Mouse (Mus musculus) left cerebral cortex, adult 11 months (tissue): ENCODE measurements at regions not wholly inside any gene's neighbourhood (a gene's known extent, or its start where the extent isn't known, plus 50 kb on each side); places are given as distances from the start of the nearest gene placed in this dataset.

Experiments used
- DNase-seq: peaks from one replicate; pipeline ENCODE4 v3.0.0; 2022; ENCODE audit warnings: low spot score

- DNase-seq: peak; percentile 61
These were observed 374.2 kb upstream of the Fam49b start for GRCm38 (mm10) chr15:64434502-64434901.

GRCm38 (mm10) chr15:64434908-64435307 is 374.6 kb upstream of the Fam49b start:
- DNase-seq: no peak

DNA sequence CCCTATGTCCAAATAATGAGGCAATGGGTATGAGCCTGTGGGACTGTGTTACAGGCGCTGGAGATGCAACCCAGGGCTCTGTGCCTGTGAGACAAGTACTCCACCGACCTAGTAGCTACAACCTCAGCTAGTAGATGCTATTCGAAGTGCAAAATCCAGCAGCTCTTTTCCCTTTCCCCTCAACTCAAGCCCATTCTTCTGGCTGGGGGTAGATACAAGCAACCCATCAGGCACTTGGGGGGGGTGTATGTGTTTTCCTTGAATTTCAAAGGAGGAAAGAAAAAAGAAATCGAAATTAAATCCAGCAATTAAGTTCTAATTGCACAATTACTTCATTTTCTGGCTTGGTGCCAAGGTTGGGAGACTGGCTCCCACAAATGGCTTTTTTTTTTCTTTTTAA is 372.4 kb upstream of the Gm21798 start:
- DNase-seq: no peak

- no peak for DNase-seq
These were observed 371.0 kb upstream of the Gm21798 start for GRCm38 (mm10) chr15:64446411-64447072.

DNA sequence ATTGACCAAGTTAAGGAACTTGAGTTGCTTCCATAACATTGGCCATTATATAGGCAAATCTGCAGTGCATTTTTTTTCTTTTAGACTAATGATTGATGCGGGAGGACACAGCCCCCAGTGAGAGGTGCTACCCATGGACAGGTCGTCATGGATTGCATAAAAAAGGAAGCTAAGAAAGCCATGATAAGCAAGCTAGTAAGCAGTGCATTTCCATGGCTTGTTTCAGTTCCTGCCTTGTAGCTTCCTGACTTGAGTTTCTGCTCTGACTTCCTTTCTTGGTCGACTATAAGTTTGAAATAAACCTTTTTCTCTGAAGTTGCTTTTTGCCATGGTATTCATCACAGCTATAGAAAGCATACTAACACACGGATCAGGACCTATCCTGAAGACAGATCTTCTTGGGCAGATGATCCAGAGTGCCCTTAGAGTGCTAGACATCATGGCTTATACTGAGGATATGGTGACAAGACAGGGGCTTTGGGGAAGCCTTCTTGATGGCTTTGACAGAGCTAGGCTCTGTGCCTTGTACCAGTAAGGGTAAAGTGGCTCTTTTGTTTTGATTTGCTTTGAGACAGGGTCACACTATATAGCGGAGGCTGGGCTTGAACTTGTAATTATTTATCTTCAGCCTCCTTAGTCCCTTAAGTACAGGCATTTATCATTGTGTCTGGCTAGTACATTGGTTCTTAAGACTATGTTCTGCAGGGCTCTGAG is 370.1 kb upstream of the Gm21798 start:
- no peak for DNase-seq

DNA sequence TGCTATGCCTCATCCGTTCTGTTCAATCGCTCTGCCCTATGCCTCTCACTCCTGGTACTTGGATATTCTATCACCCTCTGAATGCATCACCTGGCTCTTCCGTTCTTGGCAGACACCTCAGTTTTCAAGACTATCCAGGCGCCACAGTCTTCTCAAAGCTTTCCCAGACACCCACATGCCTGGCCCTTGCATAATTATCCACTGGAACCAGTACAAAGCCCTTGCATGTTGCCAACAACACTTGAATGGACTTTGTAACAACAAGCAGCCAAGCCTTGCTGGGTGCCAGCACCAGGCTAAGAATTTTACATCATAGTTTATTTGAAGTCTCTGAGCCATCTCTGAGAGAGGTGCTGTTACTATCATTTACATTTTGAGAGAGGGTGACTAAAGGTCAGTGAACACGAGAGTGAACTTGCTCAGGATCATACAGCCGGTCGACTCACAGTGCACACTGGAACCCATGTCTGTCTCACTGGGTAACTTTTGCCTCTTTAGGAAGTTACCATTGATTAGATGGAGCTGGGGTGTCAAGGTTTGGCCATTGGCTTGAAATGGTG is 368.8 kb upstream of the Gm21798 start:
- DNase-seq: peak; percentile 46

- DNase-seq: no peak
These were observed 346.8 kb upstream of the Gm21798 start for GRCm38 (mm10) chr15:64470743-64471142.

- DNase-seq: no peak
These were observed 345.9 kb upstream of the Gm21798 start for GRCm38 (mm10) chr15:64471597-64471996.

DNA sequence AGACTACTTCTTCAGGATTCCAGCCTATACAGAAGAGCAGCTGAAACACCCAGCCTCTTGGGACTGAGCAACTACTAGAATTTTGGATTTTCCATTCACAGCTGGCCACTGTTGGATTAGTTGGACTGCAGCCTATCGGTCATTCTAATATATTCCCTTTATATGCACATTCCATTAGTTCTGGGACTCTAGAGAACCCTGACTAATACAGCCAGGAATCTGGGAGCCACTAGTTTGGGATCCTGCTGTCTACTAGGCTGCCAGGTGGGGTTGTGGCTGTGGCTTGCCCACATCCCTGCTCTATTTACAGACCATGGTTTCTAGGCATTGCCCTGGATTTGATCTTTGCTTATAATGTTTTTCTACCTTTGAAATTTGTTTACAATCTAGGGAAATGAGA is 343.3 kb upstream of the Gm21798 start:
- no peak for DNase-seq

DNA sequence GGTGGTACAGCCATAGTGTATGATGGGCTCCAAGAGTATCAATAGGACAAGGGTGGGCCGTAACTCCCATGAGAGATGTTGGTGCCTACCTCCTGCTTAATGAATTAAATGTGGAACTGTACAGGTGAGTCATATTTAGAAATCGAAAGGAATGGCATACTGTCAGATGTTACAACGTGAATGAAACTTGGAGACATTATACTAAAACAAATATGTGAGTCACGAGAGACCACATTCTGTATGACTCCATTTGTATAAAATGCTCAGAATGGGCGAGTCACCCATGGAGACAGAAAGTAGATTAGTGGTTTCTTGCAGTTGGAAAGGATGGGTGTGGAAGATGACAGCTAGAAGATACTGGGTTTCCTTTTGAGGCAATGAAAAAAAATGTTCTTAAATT is 340.4 kb upstream of the Gm21798 start:
- DNase-seq: no peak

DNA sequence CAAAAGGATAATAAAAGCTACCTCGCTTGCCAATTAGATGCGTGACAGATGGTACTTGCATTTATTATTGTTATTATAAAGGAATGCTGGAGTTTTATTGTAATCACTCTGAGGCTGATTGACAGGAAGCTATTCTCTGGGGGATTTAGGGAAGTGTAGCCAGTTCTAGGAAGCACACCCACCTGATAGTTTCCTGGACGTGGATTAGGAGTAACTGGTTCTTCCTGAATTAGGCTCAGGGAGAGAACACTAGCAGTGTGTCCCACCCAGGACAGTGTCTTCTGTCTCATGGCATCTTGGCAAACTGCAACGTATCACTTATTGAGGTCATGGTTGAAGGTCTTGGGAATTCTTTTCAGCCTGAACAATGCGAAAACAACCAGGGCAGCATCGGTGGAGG is 336.9 kb upstream of the Gm21798 start:
- DNase-seq: no peak

DNA sequence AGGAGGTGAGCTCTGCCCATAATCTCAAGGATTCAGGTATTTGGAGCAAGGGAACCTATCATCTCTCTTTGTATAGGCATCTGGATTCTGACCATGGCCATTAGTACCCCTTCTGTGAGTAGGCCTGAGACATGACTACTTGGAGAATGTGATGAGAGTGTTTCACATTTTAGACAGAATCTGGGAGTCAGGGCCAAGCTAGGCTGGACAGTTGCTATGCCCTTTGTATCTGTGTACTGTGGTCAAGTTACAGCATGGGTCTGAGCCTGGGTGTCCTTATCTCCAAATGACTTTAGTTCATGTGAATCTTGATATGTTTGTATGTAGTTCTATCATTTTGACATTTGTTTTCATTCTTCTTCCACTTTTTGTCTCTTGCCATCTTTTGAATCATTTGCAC is 336.3 kb upstream of the Gm21798 start:
- no peak for DNase-seq

- DNase-seq: no peak
These were observed 334.5 kb upstream of the Gm21798 start for GRCm38 (mm10) chr15:64482960-64483359.

DNA sequence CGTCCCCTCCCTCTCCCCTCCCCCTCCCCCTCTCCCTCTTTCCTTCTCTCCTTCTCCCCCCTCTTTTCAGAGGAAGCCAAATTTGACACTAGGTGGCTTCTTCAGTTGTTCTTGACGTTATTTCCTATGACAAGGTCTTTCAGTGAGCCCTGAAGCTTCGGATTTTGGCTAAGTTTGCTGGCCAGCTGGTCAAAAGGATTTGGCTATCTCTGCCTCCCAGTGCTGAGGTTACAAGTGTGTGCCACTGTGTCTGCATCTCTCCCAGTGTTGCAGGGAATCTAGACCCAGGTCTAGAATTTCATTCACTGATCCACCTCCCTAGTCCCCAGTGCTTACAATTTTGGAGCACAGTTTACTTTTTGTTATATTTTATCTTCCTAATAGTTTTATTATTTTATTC is 329.7 kb upstream of the Gm21798 start:
- no peak for DNase-seq

DNA sequence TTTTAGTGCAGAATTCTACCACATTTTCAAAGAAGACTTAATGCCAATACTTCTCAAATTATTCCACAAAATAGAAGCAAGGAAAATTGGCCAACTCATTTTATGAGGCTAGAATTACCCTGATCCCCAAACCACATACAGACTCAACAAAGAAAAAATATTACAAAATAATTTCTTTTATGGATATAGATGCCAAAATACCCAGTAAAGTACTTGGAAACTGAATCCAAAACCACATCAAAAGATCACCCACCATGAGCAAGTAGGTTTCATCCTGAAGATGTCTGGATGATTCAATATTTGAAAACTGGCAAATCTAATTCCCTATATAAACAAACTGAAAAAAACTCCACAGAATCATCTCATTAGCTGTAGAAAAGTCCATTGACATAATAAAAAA is 316.7 kb upstream of the Gm21798 start:
- no peak for DNase-seq

GRCm38 (mm10) chr15:64501479-64501878 is 316.0 kb upstream of the Gm21798 start:
- DNase-seq: no peak

DNA sequence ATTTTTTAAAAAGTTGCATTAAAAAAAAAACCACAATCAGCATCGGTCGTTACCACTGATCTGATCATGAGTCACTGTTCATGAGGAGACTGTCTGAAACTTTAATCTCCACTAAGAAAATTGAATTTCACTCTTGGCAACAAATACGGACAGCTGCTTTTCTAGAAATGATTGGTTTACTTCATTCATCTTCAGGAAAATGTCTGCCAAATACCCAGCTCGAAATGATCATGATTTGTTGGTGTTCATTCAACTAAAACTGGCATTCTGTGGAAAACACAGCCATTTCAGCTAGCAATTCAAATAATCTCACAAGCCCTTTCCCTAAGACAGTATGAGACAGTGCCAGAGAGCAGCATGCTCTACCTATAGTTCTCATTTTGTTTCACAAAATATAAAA is 312.7 kb upstream of the Gm21798 start:
- no peak for DNase-seq

- DNase-seq: no peak
These were observed 306.8 kb upstream of the Gm21798 start for GRCm38 (mm10) chr15:64510649-64511048.

GRCm38 (mm10) chr15:64511176-64511575 is 306.3 kb upstream of the Gm21798 start:
- DNase-seq: no peak

DNA sequence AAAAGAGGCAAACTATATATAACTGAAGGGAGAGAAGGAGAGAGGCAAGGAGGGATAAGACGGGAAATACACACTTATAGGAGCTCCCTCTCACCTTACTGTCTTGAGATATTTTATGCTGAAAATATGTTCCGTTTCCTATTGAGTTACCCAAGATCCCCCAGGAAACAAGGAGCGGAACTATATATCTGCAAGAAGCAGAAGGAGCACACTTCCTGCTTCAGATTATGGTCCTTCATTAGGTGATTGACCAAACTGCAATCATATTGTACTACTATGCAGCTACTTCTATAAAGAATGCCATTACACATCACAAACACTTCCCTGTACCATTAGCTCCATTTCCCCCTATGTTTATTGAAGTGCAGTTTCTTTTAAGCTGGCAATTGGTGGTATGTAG is 304.9 kb upstream of the Gm21798 start:
- no peak for DNase-seq

GRCm38 (mm10) chr15:64513501-64514097 is 303.9 kb upstream of the Gm21798 start:
- no peak for DNase-seq

- DNase-seq: no peak
These were observed 302.3 kb upstream of the Gm21798 start for GRCm38 (mm10) chr15:64515179-64515578.

DNA sequence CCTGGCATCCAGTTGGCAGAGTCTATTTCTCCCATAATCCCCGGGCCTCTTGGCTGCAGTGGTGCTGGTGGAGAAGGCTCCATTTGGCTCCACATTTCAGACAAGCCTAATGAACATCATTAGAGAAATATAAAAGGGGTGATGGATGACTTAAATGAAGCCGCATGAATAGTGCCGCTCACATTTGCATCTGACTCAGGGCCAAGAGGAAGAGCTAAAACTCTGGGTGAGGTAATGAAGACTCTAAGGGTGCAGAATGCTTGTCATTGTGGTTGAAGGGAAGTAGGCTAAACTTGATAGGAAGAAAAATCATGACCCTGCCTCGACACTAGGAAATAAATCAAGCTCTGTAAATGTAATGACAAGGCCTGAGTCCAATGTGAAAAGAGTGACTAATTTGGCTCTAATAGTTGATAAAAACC is 298.3 kb upstream of the Gm21798 start:
- no peak for DNase-seq
